Mouse (Mus musculus) testis, adult 2 months (tissue): ENCODE measurements around the gene Acox3. TPM values are rescaled to one million over a fixed set of nuclear protein-coding genes. Genes with fewer than 3 reads are reported as not detected.

ENCODE experiments used
- H3K27ac ChIP-seq: fragments of 200-500 bp; 2 replicates; pipeline ENCODE4 v1.5.1; 2012; ENCODE audit warnings: low read depth, low read length; ENCODE audit not compliant: control insufficient read depth, insufficient read depth
- H3K27me3 ChIP-seq: fragments of 200-500 bp; 2 replicates; pipeline ENCODE4 v1.6.1; 2012; ENCODE audit warnings: mild to moderate bottlenecking, low read length, moderate library complexity; ENCODE audit not compliant: control insufficient read depth, insufficient read depth
- H3K36me3 ChIP-seq: fragments of 200-500 bp; 2 replicates; pipeline ENCODE4 v1.6.1; 2012; ENCODE audit warnings: mild to moderate bottlenecking, low read length; ENCODE audit not compliant: control insufficient read depth, insufficient read depth
- H3K4me1 ChIP-seq: fragments of 200-500 bp; 2 replicates; pipeline ENCODE4 v1.6.1; 2012; ENCODE audit warnings: low read length; ENCODE audit not compliant: control insufficient read depth, insufficient read depth
- H3K4me3 ChIP-seq: fragments of 200-500 bp; 2 replicates; pipeline ENCODE4 v1.5.1; 2012; ENCODE audit warnings: low read depth, mild to moderate bottlenecking, low read length, moderate library complexity, mixed read lengths; ENCODE audit not compliant: control insufficient read depth
- CTCF ChIP-seq: fragments of 200-500 bp; IDR thresholded peaks from 2 replicates; pipeline ENCODE4 v1.5.1; 2012; ENCODE audit warnings: low read depth, mild to moderate bottlenecking, inconsistent platforms, low read length, moderate library complexity; ENCODE audit not compliant: control insufficient read depth, insufficient read depth, insufficient replicate concordance
- POLR2A ChIP-seq: fragments of 200-500 bp; IDR thresholded peaks from 2 replicates; pipeline ENCODE4 v1.6.1; 2012; ENCODE audit warnings: low read depth, mild to moderate bottlenecking, inconsistent platforms, low read length, moderate library complexity; ENCODE audit not compliant: control insufficient read depth
- polyA plus RNA-seq: library from polyadenylated mRNA; depleted of rRNA; stranded (reverse); fragments of >200 nt; gene quantifications from 2 replicates; pipeline ENCODE4 v1.2.3, GENCODE M21; 2012

Gene Acox3
- polyA plus RNA-seq, 1 experiment: 45.2 TPM

DNA sequence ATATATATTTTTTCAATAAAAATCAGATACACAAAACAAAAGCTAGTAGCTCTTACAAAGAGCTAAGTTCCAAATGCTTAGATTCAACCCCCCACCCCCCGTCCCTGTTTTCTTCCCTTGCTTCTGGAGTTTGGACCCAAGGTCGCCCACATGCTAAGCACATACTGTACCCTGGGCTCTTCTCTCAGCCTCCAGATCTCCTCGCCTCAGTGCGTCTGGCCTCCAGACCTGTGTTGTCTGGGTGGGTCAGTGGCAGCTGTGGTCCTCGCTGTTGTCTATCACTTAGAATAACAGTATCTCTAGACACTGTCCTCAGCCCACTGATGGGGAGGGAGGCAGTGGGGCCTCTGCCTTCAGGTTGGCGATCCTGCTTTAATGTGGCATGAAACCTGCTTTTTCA, 10.4 kb downstream of the Acox3 start:
- H3K36me3 ChIP-seq: peaks cover 6% of the 10 kb centered on the region

DNA sequence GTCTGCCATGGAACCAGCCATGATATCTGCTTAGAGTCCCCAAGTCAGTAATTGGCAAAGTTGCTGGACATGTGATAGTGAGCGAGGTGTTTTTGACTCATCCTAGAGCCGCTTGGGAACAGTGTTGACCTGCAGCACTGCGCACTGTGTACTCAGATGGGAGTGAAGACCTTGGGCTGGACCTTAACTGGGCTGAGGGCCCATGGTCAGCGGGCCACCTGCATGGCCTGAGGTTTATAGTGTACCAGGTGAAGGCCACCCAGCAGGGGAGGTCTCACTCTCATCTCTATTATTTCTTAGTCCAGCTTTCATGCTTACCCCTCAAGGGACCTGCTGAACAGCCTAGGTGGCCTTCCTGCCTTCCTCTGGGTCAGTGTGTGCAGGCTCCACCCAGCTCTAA, 11.9 kb downstream of the Acox3 start:
- Histone ChIP-seq H3K27ac (peak overlapping the region; percentile 25; the same call in 1 of the 2 replicates), H3K4me3 (no peak overlapping the region), H3K4me1 (no peaks in the 10 kb centered on the region; the same call in 1 of the 2 replicates), H3K27me3 (no peaks in the 10 kb centered on the region), H3K36me3 (peaks cover 2% of the 10 kb centered on the region)
- TF ChIP-seq POLR2A (no peak), CTCF (no peak)

More for the DNA sequence above, 10.4 kb downstream of the Acox3 start:
- Histone ChIP-seq H3K4me3 (no peak overlapping the region), H3K27me3 (no peaks in the 10 kb centered on the region), H3K4me1 (no peaks in the 10 kb centered on the region; the same call in 1 of the 2 replicates), H3K27ac (no peak overlapping the region)
- no peak for TF ChIP-seq POLR2A

DNA sequence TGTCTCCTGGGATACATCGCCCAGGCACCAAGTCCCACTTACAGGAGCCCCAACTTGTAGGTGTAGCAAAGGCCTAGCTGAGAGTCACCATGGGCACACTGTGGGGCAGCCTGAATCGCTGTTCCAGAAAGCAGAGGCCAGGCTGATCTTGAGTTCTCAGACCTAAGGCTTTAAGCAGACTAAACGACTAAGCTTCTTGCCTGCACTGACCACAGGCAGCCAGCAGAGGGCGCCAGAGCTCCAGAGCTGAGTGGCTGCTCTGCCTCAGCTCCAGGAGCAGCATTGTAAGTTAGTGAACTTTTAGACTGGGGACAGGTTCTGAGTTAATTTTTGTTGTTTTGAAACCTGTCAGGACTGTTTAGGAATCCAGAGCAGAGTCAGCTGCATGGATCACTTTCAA, 12.9 kb downstream of the Acox3 start:
- Histone ChIP-seq H3K27me3 (no peaks in the 10 kb centered on the region), H3K36me3 (peaks cover 2% of the 10 kb centered on the region; the same call in 1 of the 2 replicates), H3K4me3 (no peak overlapping the region), H3K4me1 (no peaks in the 10 kb centered on the region; the same call in 1 of the 2 replicates), H3K27ac (no peak overlapping the region)
- TF ChIP-seq CTCF: peak; percentile 99
- no peak for TF ChIP-seq POLR2A

DNA sequence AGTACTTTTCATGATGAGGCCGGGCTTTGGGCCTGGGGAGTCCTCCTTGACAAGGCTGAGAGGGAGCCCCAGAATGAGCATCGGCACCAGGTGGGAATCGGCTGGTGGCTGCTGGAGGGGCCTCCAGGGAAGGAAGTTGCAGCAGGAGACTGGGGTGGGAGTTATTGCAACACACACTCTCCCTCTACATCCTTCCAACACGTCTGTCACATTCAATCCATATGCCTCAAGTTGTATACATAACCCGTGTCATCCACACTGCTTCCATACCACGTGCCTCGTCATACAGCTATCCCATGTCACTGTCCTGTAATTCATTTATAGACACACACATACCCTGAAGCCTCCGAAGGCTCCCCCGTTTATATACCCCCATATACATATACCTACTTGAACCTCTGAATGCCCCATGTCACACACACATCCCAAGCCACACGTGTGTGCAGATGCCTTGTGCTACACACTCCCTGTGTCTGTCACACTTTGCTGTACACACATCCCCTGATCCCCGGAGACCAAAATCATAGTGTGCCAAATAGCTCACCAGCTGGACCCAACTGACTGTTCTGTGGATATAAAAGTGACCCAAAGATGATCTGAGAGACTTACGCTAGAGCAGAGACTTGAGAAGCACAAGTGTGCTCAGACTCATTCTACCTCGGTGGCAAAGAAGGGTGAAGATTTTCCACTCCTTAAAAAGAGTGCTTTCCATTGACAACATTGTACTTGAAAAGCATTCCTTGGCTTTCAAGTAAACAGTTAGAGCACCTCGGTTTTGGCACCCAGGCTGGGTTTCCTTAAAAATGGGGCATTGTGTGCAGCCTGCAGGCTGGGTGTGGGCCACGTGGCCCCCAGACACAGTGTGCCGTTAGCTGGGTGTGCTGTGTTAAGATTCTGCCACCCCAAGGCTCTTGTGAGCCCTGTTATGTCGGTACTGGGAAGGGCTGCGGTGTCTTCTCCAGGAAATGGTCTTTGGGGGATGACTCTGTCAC, 13.6 kb downstream of the Acox3 start:
- Histone ChIP-seq H3K36me3 (no peaks in the 10 kb centered on the region; the same call in none of the 2 replicates), H3K4me3 (no peak overlapping the region), H3K27me3 (no peaks in the 10 kb centered on the region), H3K4me1 (no peaks in the 10 kb centered on the region; the same call in 1 of the 2 replicates), H3K27ac (no peak overlapping the region)
- no peak for TF ChIP-seq CTCF
- no peak for TF ChIP-seq POLR2A

DNA sequence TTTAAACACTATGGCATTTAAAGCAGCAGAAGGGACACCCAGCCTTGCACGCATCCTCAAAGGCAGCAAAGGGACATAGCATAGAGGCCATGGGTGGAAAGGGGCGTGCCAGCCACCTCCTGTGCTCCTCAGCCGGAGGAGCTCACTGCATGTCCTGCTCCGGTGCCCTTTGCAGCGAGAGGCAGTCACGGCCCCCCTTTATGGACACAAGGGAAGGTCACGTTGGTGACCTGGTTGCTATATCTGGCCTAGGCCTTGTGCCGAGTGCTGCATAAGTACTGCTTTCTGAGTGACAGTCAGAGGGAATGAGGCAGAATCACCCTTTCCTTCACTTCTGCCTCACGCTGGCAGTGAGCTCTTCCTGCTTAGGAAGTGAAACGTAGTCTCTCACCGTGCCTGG, 17.4 kb downstream of the Acox3 start:
- no peaks in the 10 kb centered on the region for H3K4me1 ChIP-seq
- H3K36me3 ChIP-seq: no peaks in the 10 kb centered on the region; the same call in none of the 2 replicates
- no peak overlapping the region for H3K27ac ChIP-seq
- H3K4me3 ChIP-seq: no peak overlapping the region
- no peaks in the 10 kb centered on the region for H3K27me3 ChIP-seq
- TF ChIP-seq POLR2A (no peak), CTCF (no peak)

DNA sequence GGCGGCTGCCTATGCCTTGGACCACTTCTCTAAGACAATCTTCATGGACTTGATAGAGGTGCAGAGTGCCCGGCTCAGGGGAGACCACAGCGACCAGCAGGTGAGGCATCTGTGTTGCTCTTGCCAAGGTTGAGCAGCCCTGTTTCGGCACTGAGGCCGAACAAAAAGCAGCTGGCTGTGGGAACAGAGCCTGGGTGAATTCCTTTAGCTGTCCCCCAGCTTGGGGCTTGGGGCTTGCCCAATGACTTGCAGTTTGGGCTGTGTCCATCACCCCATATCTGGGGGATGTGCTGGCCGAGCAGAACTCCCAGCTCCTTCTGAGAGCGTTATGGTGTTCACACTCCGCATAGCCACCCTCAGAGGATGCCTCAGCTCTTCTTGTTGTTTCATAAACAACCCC, 18.7 kb downstream of the Acox3 start:
- Histone ChIP-seq H3K27me3 (no peaks in the 10 kb centered on the region), H3K36me3 (no peaks in the 10 kb centered on the region; the same call in none of the 2 replicates), H3K4me3 (no peak overlapping the region), H3K4me1 (no peaks in the 10 kb centered on the region), H3K27ac (no peak overlapping the region)
- no peak for TF ChIP-seq CTCF
- no peak for TF ChIP-seq POLR2A

DNA sequence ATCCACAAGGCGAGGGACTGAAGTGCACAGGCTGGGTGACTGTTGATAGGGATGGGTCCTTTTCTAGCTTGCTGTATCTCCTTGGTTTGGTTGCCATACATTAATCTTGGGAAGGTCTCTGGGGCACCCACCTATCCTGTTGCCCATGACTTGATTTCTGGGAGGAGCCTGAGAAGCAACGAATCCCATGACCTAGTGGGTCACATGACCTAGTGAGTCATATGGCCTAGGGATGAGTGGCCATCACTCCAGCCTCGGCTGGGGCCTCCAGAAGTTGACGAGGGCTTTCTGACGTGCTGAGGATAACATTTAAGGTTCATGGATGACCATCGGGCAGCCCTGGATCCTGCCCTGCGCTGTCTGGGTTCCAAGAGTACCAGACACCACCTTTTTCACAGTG, 22.5 kb downstream of the Acox3 start:
- H3K27ac ChIP-seq: no peak overlapping the region
- H3K4me1 ChIP-seq: no peaks in the 10 kb centered on the region
- TF ChIP-seq CTCF (no peak), POLR2A (no peak)
- no peak overlapping the region for H3K4me3 ChIP-seq
- no peaks in the 10 kb centered on the region for H3K27me3 ChIP-seq
- peaks cover 2% of the 10 kb centered on the region for H3K36me3 ChIP-seq
